Mouse (Mus musculus): ENCODE results near the gene Prickle1.

The Prickle1 gene

DNA sequence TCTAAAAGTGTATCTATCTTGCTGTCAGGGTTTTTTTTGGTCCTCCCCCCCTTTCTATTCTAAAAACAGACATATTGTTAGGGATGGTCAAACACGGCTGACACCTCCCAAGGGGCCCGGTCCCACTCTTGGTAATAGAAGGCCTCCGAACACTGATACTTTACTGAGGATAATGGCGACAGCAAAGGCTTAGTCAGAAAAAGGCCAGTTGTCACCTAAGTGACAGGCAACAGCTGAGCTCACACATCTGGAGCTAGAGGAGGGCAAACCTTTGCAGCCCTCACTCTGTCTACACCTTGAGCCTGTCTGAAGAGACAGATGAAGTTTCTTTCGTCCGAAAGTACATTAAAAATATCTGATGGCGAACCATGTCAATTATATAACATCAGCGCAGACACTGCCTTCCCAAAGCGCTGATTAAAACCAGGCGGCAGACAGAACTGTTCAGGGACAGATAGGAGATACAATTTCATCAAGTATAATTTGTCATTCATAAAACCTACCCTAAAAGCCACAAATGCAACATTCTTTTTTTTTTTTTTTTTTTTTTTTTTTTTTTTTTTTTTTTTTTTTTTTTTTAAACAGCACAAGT lies 1.3 kb downstream of the Prickle1 start:
- DNase-seq (ENCODE audit: low spot score) = peak; percentile 22

DNA sequence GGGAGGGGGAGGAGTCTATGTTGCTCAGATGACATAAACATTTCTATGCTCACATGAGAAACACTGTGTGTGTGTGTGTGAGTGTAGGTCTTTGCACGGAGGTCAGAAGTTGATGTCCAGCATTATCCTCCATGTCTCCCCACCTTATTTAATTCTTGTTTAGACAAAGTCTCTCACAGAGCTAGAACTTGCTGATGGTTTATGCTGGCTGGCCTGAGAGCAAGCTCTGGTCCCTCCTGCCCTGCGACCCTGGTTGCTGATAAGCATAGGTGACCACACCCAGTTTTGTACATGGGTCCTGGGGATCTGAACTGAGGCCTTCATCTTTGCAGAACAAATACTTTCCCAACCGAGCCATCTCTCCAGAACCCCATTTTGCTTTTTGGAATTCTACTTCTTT lies 3.1 kb downstream of the Prickle1 start:
- DNase-seq (ENCODE audit: low spot score) = no peak

DNA sequence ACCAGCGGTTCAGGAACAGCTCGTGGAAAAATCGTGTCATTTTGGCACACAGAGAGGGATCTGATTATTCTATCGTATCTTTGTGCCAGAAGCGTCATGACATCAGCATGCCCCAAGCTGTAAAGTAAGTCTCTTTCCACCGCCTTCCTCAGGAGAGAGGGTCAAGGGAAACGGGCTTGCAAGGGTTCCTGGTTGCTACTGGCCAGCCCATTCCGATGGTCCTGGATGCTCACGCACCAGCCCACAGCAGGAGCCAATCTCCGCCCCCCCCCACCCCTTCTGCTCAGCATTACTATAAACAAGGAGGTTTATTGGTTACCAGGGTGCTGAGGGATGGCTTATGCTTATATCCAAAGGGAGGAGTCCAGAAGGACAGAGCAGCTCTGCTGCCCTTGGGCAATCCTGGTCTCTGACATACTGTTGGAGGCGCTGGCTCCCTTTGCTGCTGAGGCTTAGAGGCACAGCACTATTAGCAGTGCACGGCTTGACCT lies 3.8 kb downstream of the Prickle1 start:
- peak; percentile 79 for DNase-seq (ENCODE audit: low spot score)

DNA sequence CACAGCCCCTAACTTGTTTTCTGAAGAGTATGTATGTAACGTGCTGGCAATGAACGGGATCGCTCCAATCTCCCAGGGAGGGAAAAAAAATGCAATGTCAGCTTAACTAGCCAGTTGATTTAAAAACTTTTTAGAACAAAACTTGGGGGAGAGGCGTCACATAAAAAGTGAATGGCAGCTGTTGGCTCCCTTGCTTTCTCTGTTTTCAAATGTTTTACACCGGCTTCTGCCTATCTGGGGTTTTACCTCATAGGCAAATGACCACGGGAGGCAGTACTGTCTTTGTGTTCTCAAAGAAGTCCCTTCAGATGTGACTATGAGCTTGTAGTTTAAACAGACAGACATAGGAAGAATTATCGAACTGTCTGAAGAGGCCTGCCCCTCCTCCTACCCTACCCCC lies 4.3 kb downstream of the Prickle1 start:
- no peak for DNase-seq (ENCODE audit: low spot score)

DNA sequence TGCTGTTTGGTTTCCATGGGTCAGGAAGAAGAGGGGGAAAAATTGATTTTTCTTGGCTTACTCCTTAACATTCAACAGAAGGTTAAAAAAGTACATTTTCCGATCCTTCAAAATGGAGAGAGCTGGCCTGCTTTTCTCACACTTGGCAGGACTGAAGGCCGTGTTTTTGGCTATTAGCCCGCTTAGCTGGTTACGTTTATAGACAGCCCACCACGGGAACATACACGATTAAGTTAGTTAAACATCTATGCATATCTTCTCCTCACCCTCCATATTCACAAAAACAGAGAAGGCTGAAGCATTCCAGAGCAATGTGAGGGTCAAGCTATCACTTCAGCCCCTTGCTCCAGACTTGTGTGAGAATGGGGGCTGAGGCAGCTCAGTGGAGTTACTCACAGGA lies 7.3 kb downstream of the Prickle1 start:
- DNase-seq (ENCODE audit: low spot score) = no peak

- DNase-seq (ENCODE audit: low spot score) = no peak
Measured at GRCm38 (mm10) chr15:93587660-93588059, 8.0 kb downstream of the Prickle1 start.

DNA sequence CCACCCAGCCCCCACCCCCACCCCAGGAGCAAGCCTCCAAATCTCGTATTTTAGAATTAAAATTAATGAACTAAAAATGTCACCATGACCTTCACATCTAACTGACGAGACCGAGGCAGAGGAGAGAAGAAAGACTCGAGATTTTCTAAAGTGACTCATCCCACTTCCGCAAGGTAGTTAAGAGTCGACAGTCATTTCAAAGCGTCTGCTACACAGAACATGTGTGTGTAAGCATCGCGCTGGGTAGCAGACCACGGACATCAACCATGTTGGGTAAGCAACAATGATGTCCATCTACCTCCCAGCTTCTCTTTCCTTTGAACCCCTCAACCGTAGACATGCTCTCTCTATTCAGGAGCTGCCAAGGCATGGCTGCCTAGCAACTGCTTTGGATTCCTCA lies 12.6 kb downstream of the Prickle1 start:
- no peak for DNase-seq (ENCODE audit: low spot score)

DNA sequence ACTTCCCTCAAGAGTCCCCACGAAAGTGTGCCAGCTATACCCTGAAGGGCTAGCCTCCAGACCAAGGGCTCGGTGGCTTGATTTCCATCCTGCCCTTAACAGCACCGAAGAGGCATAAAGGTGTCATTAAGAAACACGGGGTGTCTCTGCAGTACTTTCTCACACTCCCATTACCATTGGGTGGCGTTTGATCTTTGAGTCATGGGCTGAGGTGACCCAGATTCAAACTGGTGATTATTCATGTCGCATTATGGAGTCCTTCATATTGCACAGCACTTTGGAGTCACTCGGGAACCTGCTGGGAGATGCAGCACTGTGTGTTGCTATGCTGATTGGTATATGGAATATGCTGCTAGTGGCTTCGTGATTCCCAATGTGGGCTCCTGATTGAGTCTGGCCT lies 14.0 kb downstream of the Prickle1 start:
- no peak for DNase-seq (ENCODE audit: low spot score)

GRCm38 (mm10) chr15:93579899-93580298 lies 15.8 kb downstream of the Prickle1 start:
- no peak for DNase-seq (ENCODE audit: low spot score)

GRCm38 (mm10) chr15:93579100-93579499 lies 16.6 kb downstream of the Prickle1 start:
- no peak for DNase-seq (ENCODE audit: low spot score)

GRCm38 (mm10) chr15:93576361-93576760 lies 19.3 kb downstream of the Prickle1 start:
- no peak for DNase-seq (ENCODE audit: low spot score)

DNA sequence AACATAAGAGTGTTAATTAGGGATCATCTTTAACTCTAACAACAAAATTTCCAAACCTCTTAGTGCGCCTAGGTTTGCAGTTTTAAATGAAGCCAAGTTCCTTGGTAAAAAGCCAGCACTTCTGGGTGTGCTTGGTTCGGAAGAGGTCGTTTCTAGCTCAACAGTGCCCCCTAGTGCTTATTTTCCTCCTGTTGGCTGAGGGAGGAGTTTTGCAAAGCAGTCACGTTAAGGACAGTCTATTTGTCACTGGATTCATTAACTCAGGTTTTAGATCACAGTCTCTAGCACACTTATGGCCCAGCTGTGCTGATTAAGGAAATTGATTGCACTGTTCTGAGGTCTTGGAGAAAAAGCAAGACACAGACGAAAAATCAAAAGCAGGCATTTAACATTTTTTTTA lies 19.8 kb downstream of the Prickle1 start:
- peak; percentile 79 for DNase-seq (ENCODE audit: low spot score)

DNA sequence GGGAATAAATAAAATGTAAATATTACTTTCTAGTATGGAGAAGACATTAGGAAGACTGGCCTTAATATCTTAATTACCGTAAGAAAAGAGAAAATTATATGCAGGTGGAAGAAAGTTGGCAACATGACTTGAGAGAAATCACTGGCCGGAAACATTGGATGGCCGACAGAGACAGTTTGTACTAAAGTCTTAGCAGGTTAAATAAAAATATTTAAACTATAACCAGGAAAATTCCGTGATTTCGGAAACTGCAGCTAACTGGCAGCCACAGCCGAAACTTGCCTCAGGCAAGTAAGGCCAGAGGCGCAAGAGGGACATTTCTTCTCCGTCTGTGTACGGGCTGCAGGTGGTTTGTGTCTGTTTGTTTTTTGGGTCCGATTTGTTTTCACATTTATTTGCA lies 22.8 kb downstream of the Prickle1 start:
- no peak for DNase-seq (ENCODE audit: low spot score)

DNA sequence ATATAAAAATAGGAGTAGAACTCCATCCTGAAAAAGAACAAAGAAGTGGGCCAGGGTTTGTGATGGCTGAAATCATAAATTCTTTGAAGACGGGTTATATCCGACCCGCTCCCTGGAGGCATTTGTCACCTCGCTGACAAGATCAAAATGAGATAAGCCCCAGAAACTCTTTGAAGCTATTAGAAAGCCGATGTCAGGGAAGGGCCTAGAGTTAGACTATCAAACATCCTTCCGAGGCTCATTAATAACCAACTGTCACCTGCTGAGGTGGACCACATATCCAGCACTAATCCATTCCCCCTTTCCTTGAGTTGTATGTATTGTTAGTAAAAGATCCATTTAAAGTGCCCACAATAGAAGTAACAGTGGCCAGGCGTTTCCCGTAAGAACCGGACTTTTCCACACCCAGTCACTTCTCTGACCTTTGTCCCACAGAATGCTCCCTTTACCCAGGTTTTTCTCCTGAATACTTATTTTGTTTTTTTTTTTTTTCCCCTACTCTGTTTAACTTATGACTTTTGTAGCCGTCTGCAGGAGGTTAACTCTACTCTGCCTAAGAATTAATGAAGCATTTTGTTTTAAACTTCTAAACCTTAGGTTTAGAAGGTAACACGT lies 24.7 kb downstream of the Prickle1 start:
- DNase-seq (ENCODE audit: low spot score) = no peak

GRCm38 (mm10) chr15:93568911-93569310 lies 26.8 kb downstream of the Prickle1 start:
- DNase-seq (ENCODE audit: low spot score) = no peak

- DNase-seq (ENCODE audit: low spot score) = no peak
Measured at GRCm38 (mm10) chr15:93567546-93568307, 28.0 kb downstream of the Prickle1 start.

GRCm38 (mm10) chr15:93563491-93563890 lies 32.2 kb downstream of the Prickle1 start:
- no peak for DNase-seq (ENCODE audit: low spot score)

DNA sequence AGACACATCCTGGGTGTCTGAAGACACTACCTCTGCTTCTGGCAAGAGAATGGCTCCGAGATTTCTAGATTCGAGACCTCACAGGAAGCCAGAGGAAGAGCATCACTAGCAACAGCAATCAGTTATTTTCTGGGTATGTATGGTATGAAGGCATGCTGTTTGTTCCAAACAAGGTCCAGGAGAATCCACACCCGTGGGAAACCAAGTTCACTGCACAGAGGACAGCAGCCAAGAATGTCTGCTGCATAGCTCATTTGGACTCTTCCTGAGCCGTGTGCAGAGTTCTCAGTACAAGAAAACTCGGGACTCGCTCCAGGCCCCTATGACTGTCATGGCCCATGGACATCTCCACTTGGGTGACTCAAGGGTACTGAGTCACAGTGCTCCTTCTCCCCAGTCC lies 34.2 kb downstream of the Prickle1 start:
- no peak for DNase-seq (ENCODE audit: low spot score)

- no peak for DNase-seq (ENCODE audit: low spot score)
Measured at GRCm38 (mm10) chr15:93558421-93558820, 37.3 kb downstream of the Prickle1 start.

- no peak for DNase-seq (ENCODE audit: low spot score)
Measured at GRCm38 (mm10) chr15:93555719-93556118, 40.0 kb downstream of the Prickle1 start.

DNA sequence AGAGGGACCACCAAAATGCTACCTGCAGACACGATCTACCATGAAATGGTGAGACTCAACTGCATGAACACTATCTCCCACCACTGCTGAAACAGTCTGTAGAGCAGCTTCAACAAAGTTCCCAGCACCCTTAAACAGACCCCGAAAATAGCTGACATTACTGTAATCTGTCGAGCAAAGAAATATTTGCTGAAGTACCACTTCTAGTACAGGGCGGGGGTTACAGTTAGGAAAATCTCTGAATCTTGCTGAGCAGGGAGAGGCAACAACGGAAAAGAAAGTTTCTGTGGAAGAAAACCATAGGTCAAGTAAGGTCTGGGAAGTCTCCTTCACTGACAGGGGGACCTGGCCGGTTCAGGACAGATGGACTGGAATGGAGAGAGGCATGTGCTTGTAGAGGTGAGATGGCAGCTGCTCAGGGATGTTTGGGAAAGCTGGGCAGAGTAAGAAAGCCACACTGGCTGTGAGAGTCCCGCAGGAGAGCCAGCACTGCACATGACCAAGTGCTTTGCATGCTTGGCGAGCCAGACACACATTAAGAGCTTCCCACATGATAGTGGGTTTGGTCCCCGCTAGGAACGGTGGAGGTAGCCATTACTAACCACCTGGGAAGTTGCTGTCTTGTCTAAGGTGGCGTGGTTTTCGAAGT lies 41.4 kb downstream of the Prickle1 start:
- DNase-seq (ENCODE audit: low spot score) = no peak

DNA sequence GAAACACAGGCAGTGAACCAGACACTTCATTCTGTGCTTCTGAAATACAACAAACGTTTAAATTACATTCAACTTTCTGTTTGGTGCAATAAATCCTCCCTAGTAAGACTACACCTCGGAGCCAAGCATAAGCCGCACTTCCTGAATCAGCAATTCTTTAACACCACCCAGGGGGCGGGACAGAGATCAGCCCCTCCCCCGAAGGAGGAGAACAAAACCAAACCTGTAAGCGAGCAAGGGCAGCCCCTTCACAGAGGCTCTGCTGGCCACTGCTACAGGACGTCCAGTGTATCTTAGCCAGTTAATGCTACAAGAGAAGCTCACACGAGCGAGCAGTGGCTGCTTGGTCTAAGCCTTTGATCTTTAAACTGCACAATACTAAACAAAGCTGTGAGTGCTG lies 43.5 kb downstream of the Prickle1 start:
- DNase-seq (ENCODE audit: low spot score) = peak; percentile 81

DNA sequence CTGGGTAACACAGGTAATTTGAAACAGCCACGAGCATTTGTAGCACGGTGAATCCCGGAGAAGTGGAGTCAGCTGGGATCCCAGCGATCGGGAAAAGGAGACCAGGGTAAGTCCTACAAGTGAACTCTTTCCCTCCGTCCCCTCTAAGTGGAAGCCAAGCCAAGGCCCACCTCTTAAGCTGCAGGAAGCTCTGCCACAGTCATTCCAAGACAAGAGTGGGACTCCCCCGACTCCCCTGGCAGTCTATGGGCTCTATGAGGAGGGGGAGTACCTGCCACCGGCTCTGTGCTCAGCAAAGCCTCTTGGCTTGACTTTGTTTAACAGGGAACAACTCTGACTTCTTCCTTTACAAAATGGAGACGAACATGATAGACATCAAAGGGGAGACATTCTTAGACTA lies 47.4 kb downstream of the Prickle1 start:
- no peak for DNase-seq (ENCODE audit: low spot score)

Measured in yolk sac, embryonic 10.5 days (tissue).